Mouse (Mus musculus): ENCODE data around the gene Gm44579. TPM values are rescaled to one million over a fixed set of nuclear protein-coding genes. Genes with fewer than 3 reads are reported as not detected.

Gm44579 gene
- polyA plus RNA-seq, 1 experiment from 2014 or later: not detected

DNA sequence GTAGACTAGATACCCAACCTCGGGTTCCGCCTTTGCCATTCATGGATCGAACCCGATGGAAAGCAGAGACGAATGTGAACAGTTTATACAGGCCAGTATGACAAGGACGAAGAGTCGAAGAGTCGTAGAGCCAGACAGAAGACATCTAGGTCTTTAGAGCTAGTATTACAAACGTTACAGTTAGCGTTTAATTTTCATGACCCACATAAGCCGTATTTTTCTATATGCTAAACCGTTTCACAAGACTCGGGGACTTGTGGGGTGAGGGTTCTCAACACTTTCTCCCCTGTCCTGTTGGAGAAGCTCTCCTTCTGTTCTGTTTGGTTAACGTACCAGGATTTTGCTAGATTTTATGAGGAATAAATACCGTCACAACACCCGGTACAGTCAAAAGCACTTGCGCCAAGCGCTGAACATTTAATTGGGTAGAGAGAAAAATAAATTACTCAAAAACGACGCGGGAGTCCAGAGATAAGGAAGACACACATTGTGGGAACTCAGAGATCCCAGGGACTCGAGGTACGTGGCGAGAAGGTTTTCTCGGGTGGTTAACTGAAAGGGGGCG lies 40.1 kb downstream of the Gm44579 start:
- no peaks in the 10 kb centered on the region for H3K9me3 ChIP-seq (replicated peaks; ENCODE audit: control insufficient read depth, low read length)
- peak overlapping the region; percentile 41 for H3K4me3 ChIP-seq (ENCODE audit: low read depth, low read length)
- ATAC-seq (replicated peaks; ENCODE audit: insufficient number of reproducible peaks, low FRiP score, low TSS enrichment, low read depth) (no peak), DNase-seq (ENCODE audit: low spot score) (no peak)
- peak overlapping the region; percentile 60 for H3K4me2 ChIP-seq (ENCODE audit: low read depth, low read length)
- 4% methylated on average over 26 of the region's 26 CpGs for WGBS
- peak overlapping the region; percentile 30 for H3K9ac ChIP-seq (replicated peaks; ENCODE audit: low read length)
- no peaks in the 10 kb centered on the region for H3K36me3 ChIP-seq (replicated peaks; ENCODE audit: control insufficient read depth, insufficient read depth, low read depth, low read length)
- H3K27ac ChIP-seq (replicated peaks; ENCODE audit: low read depth, low read length): no peak overlapping the region
- no peaks in the 10 kb centered on the region for H3K4me1 ChIP-seq (ENCODE audit: control insufficient read depth, insufficient read depth, low read length)
- no peaks in the 10 kb centered on the region for H3K27me3 ChIP-seq (ENCODE audit: control insufficient read depth, insufficient read depth, low read length)

DNA sequence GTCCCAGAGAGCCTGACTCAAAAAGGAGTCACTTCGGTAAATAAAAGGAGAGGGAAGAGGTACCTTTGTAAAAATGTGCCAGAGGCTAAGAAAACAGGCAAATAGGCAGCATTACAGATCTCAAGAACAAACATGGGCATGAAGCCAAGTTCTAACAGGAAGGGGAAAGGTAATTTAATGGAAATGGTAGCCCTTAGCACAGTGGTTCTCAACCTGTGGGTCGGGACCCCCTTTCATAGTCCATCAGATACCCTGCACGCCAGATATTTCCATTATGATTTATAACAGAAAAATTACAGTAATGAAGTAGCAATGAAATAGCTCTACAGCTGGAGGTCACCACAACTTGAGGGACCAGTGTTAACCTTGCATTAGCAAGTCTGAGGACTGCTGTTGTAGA lies 43.5 kb downstream of the Gm44579 start:
- Histone ChIP-seq H3K9ac (replicated peaks; ENCODE audit: low read length) (no peak overlapping the region), H3K36me3 (replicated peaks; ENCODE audit: control insufficient read depth, insufficient read depth, low read depth, low read length) (no peaks in the 10 kb centered on the region), H3K27me3 (ENCODE audit: control insufficient read depth, insufficient read depth, low read length) (no peaks in the 10 kb centered on the region), H3K4me2 (ENCODE audit: low read depth, low read length) (no peak overlapping the region), H3K4me3 (ENCODE audit: low read depth, low read length) (no peak overlapping the region), H3K9me3 (replicated peaks; ENCODE audit: control insufficient read depth, low read length) (no peaks in the 10 kb centered on the region), H3K27ac (replicated peaks; ENCODE audit: low read depth, low read length) (no peak overlapping the region), H3K4me1 (ENCODE audit: control insufficient read depth, insufficient read depth, low read length) (no peaks in the 10 kb centered on the region)
- ATAC-seq (replicated peaks; ENCODE audit: insufficient number of reproducible peaks, low FRiP score, low TSS enrichment, low read depth) (no peak), DNase-seq (ENCODE audit: low spot score) (no peak)
- 76% methylated on average over 3 of the region's 3 CpGs for WGBS

DNA sequence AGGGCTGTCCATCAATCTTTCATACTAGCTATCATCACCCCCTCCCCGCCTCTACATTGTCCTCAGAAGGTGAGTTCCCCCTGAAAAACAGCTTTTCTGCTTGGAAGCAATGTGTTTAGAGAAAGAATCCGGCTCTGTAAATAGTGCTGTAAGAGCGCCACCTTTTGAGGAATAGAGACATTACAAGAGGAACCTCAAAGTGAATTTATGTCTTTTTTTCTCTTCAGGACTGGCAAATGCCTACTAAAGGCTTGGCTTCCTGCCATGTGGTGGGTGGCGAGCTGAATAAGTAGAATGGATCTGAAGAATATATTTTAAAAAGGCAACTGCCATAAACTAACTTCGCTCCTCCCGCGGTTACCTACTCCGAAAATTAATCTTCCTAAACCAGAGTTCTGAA lies 47.0 kb downstream of the Gm44579 start:
- no peaks in the 10 kb centered on the region for H3K36me3 ChIP-seq (replicated peaks; ENCODE audit: control insufficient read depth, insufficient read depth, low read depth, low read length)
- H3K9ac ChIP-seq (replicated peaks; ENCODE audit: low read length): no peak overlapping the region
- WGBS: 46% methylated on average over 8 of the region's 8 CpGs
- H3K4me1 ChIP-seq (ENCODE audit: control insufficient read depth, insufficient read depth, low read length): no peaks in the 10 kb centered on the region
- peaks cover 19% of the 10 kb centered on the region for H3K27me3 ChIP-seq (ENCODE audit: control insufficient read depth, insufficient read depth, low read length)
- peak; percentile 78 for DNase-seq (ENCODE audit: low spot score)
- H3K4me2 ChIP-seq (ENCODE audit: low read depth, low read length): no peak overlapping the region
- no peak for ATAC-seq (replicated peaks; ENCODE audit: insufficient number of reproducible peaks, low FRiP score, low TSS enrichment, low read depth)
- no peak overlapping the region for H3K27ac ChIP-seq (replicated peaks; ENCODE audit: low read depth, low read length)
- no peaks in the 10 kb centered on the region for H3K9me3 ChIP-seq (replicated peaks; ENCODE audit: control insufficient read depth, low read length)
- H3K4me3 ChIP-seq (ENCODE audit: low read depth, low read length): no peak overlapping the region

DNA sequence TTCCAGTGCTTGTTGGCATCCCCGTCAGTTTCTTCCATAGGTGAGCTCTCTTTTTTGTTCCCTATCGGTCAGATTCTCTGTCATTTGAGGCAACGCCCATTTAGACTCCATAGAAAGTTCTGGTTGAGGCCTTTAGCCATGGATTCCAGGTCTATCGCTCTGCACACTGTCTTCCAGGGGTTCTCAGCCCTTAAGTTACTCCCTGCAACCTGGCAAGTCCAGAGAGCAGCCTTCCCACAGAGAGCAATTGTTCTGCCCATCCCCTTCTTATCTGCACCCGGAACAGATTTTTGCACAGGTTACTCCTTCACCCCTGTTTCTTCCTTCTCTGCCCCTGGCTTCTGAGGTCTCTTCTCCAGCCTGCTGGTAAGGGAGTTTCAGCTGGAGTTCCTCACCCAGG lies 48.7 kb downstream of the Gm44579 start:
- Histone ChIP-seq H3K4me1 (ENCODE audit: control insufficient read depth, insufficient read depth, low read length) (peaks cover 4% of the 10 kb centered on the region), H3K4me2 (ENCODE audit: low read depth, low read length) (no peak overlapping the region), H3K36me3 (replicated peaks; ENCODE audit: control insufficient read depth, insufficient read depth, low read depth, low read length) (no peaks in the 10 kb centered on the region), H3K9ac (replicated peaks; ENCODE audit: low read length) (no peak overlapping the region), H3K27ac (replicated peaks; ENCODE audit: low read depth, low read length) (no peak overlapping the region), H3K27me3 (ENCODE audit: control insufficient read depth, insufficient read depth, low read length) (peaks cover 35% of the 10 kb centered on the region), H3K4me3 (ENCODE audit: low read depth, low read length) (no peak overlapping the region), H3K9me3 (replicated peaks; ENCODE audit: control insufficient read depth, low read length) (no peaks in the 10 kb centered on the region)
- no peak for DNase-seq (ENCODE audit: low spot score)
- WGBS: 76% methylated on average over 5 of the region's 5 CpGs
- no peak for ATAC-seq (replicated peaks; ENCODE audit: insufficient number of reproducible peaks, low FRiP score, low TSS enrichment, low read depth)

DNA sequence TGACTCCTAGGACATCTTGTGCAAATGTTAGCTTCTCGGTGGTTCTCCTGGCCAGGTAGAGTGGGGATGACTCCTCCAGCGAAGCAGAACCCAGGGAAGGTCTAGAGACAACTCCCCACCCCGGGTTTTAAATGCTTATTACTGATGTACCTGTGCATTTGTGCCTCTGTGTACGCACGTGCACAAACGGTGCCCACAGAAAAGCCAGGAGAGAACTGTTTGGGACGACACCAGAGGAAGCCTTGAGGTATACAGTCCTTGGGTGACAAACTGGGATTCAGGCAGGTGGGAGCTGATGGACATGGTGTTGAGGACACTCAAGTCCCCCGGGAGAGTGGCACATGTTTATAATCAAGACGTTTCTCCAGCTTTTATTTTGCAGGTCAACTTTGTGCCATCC lies 49.9 kb downstream of the Gm44579 start:
- 65% methylated on average over 9 of the region's 9 CpGs for WGBS
- Histone ChIP-seq H3K9ac (replicated peaks; ENCODE audit: low read length) (no peak overlapping the region), H3K27ac (replicated peaks; ENCODE audit: low read depth, low read length) (no peak overlapping the region), H3K27me3 (ENCODE audit: control insufficient read depth, insufficient read depth, low read length) (peaks cover 39% of the 10 kb centered on the region), H3K4me3 (ENCODE audit: low read depth, low read length) (no peak overlapping the region), H3K4me2 (ENCODE audit: low read depth, low read length) (no peak overlapping the region), H3K4me1 (ENCODE audit: control insufficient read depth, insufficient read depth, low read length) (peaks cover 4% of the 10 kb centered on the region), H3K9me3 (replicated peaks; ENCODE audit: control insufficient read depth, low read length) (no peaks in the 10 kb centered on the region), H3K36me3 (replicated peaks; ENCODE audit: control insufficient read depth, insufficient read depth, low read depth, low read length) (no peaks in the 10 kb centered on the region)
- no peak for ATAC-seq (replicated peaks; ENCODE audit: insufficient number of reproducible peaks, low FRiP score, low TSS enrichment, low read depth)
- DNase-seq (ENCODE audit: low spot score): no peak

DNA sequence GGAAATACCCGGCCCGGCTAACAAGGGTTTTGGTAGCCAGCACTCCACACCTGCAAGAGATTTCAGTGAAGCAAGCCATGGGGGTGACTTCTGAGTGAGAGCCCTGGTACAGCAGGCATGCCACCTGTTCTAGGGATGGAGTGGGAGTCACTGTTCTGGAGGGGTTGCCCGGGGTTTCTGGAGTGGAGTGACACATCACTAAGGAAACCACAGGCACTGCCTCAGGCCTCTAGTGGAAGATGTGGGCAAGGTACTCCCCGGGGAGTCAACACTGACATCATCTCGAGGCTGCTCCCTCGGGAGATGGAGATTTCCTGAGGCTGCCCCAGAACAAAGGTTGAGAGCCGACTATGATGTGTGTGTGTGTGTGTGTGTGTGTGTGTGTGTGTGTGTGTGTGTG lies 50.4 kb downstream of the Gm44579 start:
- Histone ChIP-seq H3K9me3 (replicated peaks; ENCODE audit: control insufficient read depth, low read length) (no peaks in the 10 kb centered on the region), H3K27me3 (ENCODE audit: control insufficient read depth, insufficient read depth, low read length) (peaks cover 39% of the 10 kb centered on the region), H3K9ac (replicated peaks; ENCODE audit: low read length) (no peak overlapping the region), H3K36me3 (replicated peaks; ENCODE audit: control insufficient read depth, insufficient read depth, low read depth, low read length) (no peaks in the 10 kb centered on the region), H3K4me2 (ENCODE audit: low read depth, low read length) (no peak overlapping the region), H3K4me3 (ENCODE audit: low read depth, low read length) (no peak overlapping the region), H3K27ac (replicated peaks; ENCODE audit: low read depth, low read length) (no peak overlapping the region), H3K4me1 (ENCODE audit: control insufficient read depth, insufficient read depth, low read length) (peaks cover 4% of the 10 kb centered on the region)
- DNase-seq (ENCODE audit: low spot score) (peak; percentile 9), ATAC-seq (replicated peaks; ENCODE audit: insufficient number of reproducible peaks, low FRiP score, low TSS enrichment, low read depth) (no peak)
- 41% methylated on average over 7 of the region's 7 CpGs for WGBS

DNA sequence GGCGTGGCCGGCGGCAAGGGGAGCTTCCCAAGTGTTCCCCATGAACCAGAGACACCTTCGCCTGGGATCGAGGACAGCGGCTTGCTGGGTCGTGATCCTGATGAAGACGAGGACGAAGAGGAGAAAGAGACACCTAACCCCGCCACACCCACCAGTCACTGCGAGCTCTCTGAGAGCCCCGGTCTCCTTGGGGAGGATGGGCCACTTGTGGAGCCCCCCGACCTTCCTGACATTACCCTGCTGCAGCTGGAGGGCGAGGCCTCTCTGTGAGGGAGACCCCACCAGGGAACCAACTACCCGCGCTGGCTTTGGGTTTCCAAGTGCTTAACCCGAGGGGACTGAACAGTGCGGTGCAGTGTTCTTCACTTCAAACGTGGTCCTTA lies 52.2 kb downstream of the Gm44579 start:
- H3K4me1 ChIP-seq (ENCODE audit: control insufficient read depth, insufficient read depth, low read length): peaks cover 4% of the 10 kb centered on the region
- no peak for ATAC-seq (replicated peaks; ENCODE audit: insufficient number of reproducible peaks, low FRiP score, low TSS enrichment, low read depth)
- WGBS: 4% methylated on average over 18 of the region's 19 CpGs
- H3K27ac ChIP-seq (replicated peaks; ENCODE audit: low read depth, low read length): no peak overlapping the region
- no peaks in the 10 kb centered on the region for H3K36me3 ChIP-seq (replicated peaks; ENCODE audit: control insufficient read depth, insufficient read depth, low read depth, low read length)
- peaks cover 39% of the 10 kb centered on the region for H3K27me3 ChIP-seq (ENCODE audit: control insufficient read depth, insufficient read depth, low read length)
- no peak for DNase-seq (ENCODE audit: low spot score)
- H3K9ac ChIP-seq (replicated peaks; ENCODE audit: low read length): no peak overlapping the region
- peak overlapping the region; percentile 87 for H3K4me2 ChIP-seq (ENCODE audit: low read depth, low read length)
- peak overlapping the region; percentile 47 for H3K4me3 ChIP-seq (ENCODE audit: low read depth, low read length)
- no peaks in the 10 kb centered on the region for H3K9me3 ChIP-seq (replicated peaks; ENCODE audit: control insufficient read depth, low read length)

DNA sequence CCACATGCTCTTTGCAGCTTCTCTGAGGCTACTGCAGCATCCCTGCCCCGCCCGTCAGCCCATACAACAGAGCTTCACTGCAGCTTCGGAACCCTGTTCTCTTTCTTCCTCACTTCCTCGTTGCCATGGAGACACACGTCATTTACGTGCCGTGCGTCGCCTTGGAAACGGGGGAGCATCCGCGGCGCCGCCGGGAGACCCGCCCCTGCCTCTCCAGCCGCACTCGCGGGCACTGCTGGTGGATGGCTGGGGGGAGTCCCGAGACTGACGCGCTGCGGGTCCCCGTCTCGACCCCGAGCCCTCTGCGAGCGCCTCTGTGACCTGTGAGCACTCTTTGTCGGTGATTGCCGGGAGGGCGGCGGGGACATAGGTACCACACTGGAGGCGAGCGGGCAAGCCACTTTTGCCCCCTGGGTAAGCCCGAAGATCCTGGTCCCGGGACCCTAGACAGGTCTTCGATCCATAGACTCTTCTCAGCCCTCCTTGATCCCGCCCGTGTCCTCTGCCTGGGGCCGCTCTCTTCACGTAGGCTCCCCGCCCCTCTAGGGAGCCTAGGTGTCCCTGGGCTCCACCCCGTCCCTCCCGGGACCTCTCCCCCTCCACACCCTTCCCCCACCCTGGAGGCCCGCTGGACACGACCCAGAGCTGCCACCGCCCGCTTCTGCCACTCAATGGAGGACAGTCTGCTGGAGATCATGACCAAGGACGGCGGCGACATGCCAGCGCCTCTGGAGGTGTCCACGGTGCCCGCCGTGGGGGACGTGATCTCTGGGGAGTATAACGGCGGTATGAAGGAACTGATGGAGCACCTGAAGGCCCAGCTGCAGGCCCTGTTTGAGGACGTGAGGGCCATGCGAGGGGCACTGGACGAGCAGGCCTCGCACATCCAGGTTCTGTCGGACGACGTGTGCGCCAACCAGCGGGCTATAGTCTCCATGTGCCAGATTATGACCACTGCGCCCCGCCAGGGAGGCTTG lies 52.8 kb downstream of the Gm44579 start:
- Histone ChIP-seq H3K4me2 (ENCODE audit: low read depth, low read length) (peak overlapping the region; percentile 87), H3K4me1 (ENCODE audit: control insufficient read depth, insufficient read depth, low read length) (peaks cover 4% of the 10 kb centered on the region), H3K27ac (replicated peaks; ENCODE audit: low read depth, low read length) (no peak overlapping the region), H3K9me3 (replicated peaks; ENCODE audit: control insufficient read depth, low read length) (no peaks in the 10 kb centered on the region), H3K9ac (replicated peaks; ENCODE audit: low read length) (peak overlapping the region; percentile 54; the same call in 1 of the 2 replicates), H3K27me3 (ENCODE audit: control insufficient read depth, insufficient read depth, low read length) (peaks cover 39% of the 10 kb centered on the region), H3K36me3 (replicated peaks; ENCODE audit: control insufficient read depth, insufficient read depth, low read depth, low read length) (no peaks in the 10 kb centered on the region), H3K4me3 (ENCODE audit: low read depth, low read length) (peak overlapping the region; percentile 47)
- peak; percentile 86 for ATAC-seq (replicated peaks; ENCODE audit: insufficient number of reproducible peaks, low FRiP score, low TSS enrichment, low read depth)
- peak; percentile 97 for DNase-seq (ENCODE audit: low spot score)
- under 1% methylated on average over 69 of the region's 69 CpGs for WGBS

Measured in embryonic facial prominence, embryonic 11.5 days (tissue).